Mouse (Mus musculus) ovary, adult 18-20 months (tissue): Measurements from ENCODE around the gene Ube2v1.

Experiments used
- DNase-seq: peaks from one replicate; pipeline ENCODE4 v3.0.0; 2022; ENCODE audit warnings: low spot score, mixed read lengths

The Ube2v1 gene

DNA sequence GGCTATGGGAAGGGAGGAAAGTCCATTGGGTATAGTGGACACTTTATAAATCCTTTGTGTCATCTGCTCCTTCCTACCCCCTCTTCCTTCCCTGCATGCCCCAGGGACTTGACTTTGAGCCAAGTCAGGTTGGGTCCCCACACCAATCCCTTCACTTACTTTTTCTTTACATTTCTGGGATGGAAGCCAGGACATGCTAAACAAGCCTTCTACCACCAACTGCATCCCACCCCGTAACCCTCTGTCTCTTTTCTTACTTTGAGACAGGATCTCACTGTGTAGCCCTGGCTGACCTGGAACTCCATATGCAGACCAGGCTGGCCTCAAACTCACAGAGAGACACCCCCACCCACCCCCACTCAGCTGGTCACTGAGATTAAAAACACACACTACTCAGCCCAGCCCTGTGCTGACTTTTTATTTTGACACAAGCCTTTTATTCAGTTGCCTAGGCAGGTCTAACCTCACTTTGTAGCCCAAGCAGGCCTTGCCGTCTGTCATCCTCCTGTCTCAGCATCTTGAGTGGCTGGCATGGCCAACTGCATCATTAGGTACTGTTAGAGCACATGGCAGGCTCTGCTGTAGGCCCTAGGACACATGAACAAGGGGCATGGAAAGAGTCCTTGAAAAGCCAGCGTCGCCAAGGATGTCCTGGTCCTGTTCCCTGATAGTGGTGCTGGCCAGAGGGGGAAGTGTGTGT, 38.2 kb downstream of the Ube2v1 start:
- no peak for DNase-seq

- DNase-seq: no peak
These were observed 42.9 kb downstream of the Ube2v1 start for GRCm38 (mm10) chr2:167588774-167589577.

DNA sequence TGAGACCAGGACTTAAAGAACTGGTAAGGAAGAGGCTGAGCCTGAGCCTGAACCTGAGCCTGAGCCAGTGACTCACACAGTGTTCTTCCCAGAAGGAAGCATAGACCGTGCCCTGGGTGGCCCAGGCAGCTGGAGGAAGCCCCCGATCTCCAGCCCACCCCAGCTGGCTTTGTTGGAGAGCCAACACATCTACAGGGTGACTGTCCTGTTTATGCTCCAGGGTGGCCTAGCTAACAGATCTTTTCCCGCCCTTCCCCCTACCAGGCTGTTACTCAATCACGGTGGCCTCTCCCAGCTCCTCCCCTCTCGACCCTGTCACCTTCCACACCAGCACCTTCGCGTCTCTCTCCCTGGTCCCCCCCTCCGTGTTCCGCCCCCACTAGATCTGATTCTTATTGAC, 44.9 kb downstream of the Ube2v1 start:
- no peak for DNase-seq

- DNase-seq: no peak
These were observed 45.9 kb downstream of the Ube2v1 start for GRCm38 (mm10) chr2:167586041-167586440.

DNA sequence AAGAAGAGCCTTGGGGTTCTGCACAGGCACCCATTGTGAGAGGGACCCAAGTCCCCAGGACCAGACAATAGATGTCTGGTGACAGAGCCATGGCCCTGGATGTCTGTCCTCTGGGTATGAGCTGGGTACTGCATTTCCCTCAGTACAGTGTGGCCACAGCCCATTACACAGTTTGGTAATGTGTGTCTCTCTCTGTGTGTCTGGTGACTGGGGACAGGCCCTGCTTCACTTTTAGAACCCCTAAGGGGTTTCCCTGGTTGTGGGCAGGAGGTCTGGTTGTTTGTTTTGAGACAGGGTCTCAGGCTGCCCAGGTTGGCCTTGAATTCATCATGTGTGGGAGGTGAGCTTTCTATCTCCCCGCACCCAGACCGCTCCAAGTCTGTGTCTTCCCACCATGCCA, 46.6 kb downstream of the Ube2v1 start:
- no peak for DNase-seq

GRCm38 (mm10) chr2:167583161-167583952, 48.5 kb downstream of the Ube2v1 start:
- DNase-seq: no peak

DNA sequence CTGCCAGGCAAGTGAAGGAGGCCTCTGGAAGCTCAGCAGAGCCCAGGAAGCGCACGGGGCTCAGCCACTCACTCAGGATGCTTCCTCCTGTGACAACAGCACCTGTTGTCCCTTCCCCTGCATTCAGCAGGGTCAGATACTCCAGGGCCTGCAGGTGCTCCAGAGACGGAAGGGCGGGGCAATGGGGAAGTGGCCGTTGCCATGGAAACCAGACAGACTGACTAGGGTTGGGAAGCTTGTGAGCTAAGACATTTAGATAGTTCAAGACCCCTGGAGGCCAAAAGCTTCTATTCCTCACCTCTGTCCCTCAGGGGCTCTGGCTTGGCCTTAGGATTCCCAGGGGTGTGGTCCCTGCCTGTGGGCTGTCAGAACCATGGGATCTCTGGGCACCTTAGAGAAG, 53.4 kb downstream of the Ube2v1 start:
- no peak for DNase-seq

DNA sequence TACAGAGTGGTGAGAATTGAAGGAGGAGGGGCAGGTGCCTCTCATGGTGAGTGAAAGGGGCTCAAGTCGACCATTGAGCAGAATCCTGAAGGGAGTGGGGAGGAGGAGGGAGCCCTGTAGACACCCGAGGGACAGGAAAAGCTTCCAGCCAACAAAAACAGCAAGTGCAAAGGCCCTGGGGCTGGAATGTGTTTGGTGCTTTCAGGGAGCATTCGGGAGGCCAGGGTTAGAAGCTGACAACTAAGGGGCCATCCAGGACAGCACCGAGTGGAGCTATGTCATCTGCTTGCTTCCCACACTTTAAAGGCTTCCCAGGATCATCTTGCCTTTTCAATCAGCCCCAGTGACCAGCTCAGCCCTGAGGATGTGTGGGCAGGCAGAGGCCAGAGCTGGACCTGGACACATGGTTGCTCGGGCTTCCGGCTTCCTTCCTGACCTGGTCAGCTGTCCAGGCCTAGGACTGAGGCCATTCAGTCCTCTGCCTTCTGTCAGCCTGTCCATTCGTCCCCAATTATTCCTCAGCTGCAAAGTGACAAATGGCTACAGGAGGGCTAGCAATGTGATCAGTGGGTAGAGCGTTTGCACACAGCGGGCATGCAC, 54.6 kb downstream of the Ube2v1 start:
- no peak for DNase-seq

DNA sequence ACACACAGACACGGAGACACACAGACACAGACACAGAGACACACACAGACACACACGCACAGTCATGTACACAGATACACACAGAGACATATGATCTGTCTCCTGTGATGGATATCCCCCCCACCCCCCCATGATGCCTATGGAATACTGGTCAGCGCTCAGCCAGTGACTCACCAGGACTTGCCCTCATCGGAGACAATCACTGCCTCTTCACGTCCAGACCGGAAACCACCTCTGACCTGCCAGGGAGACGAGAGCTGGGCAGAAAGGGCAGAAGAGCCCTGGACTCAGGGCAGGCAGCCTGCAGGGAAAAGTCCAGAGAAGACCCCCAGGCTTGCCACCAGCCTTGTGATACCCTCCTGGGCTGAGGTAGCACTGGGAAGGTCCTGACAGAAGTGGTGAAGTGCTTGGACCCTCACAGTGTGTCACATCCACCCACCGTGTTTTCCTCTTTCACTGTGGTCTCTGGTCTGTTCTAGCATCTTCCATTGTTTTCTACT, 55.7 kb downstream of the Ube2v1 start:
- DNase-seq: no peak

DNA sequence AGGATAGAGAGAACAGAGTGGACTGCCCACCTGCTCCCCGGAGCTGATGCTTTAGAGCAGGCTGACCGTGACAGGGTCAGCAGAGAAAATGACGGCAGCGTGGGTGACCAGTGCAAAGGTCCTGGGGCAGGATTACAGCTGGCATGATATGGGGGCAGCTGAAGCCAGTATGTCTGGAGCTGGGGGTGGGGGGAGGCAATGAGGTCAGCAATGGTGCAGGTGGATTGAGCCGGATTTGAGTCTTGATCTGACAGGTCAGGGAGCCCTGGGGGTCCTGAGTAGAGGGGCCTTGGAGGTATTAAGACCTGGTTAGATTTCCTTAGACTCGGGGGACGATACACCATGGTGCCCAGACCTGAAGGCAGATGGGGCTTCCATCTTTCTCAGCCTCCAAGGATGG, 56.3 kb downstream of the Ube2v1 start:
- no peak for DNase-seq

DNA sequence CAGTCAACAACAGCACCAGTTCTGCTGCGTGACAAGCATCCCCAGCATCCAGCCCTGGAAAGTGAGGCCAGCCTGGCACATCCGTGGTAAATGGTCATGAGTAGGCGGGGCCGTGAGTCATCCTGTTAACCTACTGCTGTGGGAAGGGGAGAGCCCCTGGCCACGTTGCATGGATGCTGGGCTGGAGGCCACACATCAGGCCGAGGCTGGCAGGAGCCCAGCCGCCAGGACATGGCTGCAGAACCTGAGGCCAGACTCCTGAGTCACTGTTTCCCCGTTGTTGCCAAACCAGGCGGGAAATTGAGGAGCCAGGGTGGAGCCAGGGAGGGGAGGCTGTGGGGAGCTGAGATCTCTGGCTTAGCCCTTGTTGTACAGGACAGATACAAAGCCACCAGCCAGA, 57.1 kb downstream of the Ube2v1 start:
- peak; percentile 53 for DNase-seq

- DNase-seq: no peak
These were observed 60.3 kb downstream of the Ube2v1 start for GRCm38 (mm10) chr2:167571442-167572220.

DNA sequence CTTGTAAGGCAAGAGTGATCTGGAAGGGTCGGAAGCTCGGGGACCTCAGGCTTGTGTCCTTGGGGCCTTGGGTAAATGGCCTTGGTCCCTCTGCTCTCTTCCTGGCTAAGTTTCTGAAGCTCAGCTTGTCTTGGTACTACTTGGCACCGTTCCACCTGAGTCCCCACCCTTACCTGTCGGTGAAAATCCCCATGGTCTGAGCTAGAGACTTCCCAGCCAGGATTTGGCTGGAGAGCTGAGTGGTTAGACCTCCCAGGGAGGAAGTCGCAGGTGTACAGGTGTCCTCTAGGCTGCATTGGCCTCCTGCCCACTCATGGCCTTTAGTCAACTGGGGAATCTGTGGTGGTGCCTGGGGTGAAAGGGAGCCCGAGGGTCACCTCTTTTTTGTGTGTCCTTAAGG, 61.1 kb downstream of the Ube2v1 start:
- no peak for DNase-seq

- peak; percentile 66 for DNase-seq
These were observed 61.8 kb downstream of the Ube2v1 start for GRCm38 (mm10) chr2:167569934-167570651.

DNA sequence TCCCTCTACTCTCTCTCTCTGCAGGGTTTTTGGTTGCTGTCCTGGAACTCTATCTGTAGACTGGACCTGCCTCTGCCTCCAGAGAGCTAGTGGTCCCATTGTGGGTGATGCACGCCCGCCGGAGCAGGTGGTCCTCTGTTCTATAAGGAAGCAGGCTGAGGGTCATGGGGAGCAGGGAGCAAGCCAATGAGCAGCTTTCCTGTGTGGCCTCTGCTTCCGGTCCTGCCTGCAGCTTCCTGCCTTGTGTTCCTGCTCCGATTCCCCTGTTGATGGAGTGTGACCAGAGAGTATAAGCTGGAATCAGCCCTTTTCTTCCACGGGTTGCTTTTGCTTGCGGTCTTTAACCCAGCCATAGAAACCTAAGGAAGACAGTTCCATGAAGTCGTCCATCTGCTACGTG, 63.8 kb downstream of the Ube2v1 start:
- no peak for DNase-seq

GRCm38 (mm10) chr2:167565682-167566081, 66.2 kb downstream of the Ube2v1 start:
- DNase-seq: no peak

GRCm38 (mm10) chr2:167565312-167565656, 66.6 kb downstream of the Ube2v1 start:
- no peak for DNase-seq

- DNase-seq: no peak
These were observed 67.2 kb downstream of the Ube2v1 start for GRCm38 (mm10) chr2:167564551-167565311.

GRCm38 (mm10) chr2:167563703-167564102, 68.2 kb downstream of the Ube2v1 start:
- DNase-seq: no peak

GRCm38 (mm10) chr2:167563035-167563434, 68.9 kb downstream of the Ube2v1 start:
- DNase-seq: no peak
